Mouse (Mus musculus) kidney, embryonic 15.5 days (tissue): ENCODE results near the gene Ifnab. TPM values are rescaled to one million over a fixed set of nuclear protein-coding genes. Genes with fewer than 3 reads are reported as not detected.
A peak's percentile ranks its signal among the peaks of the same experiment; 100 is the strongest.

ENCODE experiments used
- ATAC-seq: fragments of 200-750 bp; cut with Nextera tagmentation; replicated peaks from 2 replicates; pipeline ENCODE4 v1.8.0; 2017; ENCODE audit warnings: moderate TSS enrichment; ENCODE audit not compliant: low FRiP score
- H3K27ac ChIP-seq: fragments of 300-500 bp; sonication (generic); 2 replicates; pipeline ENCODE4 v1.5.1; 2015; ENCODE audit warnings: mild to moderate bottlenecking, inconsistent platforms
- H3K27me3 ChIP-seq: fragments of 300-500 bp; sonication (generic); 2 replicates; pipeline ENCODE4 v1.6.1; 2015; ENCODE audit warnings: inconsistent platforms
- H3K36me3 ChIP-seq: fragments of 300-500 bp; sonication (generic); 2 replicates; pipeline ENCODE4 v1.6.1; 2015; ENCODE audit warnings: inconsistent platforms
- H3K4me1 ChIP-seq: fragments of 300-500 bp; sonication (generic); 2 replicates; pipeline ENCODE4 v1.6.1; 2015; ENCODE audit warnings: inconsistent platforms
- H3K4me2 ChIP-seq: fragments of 300-500 bp; sonication (generic); 2 replicates; pipeline ENCODE4 v1.6.1; 2015; ENCODE audit warnings: moderate library complexity, mild to moderate bottlenecking, inconsistent platforms
- H3K4me3 ChIP-seq: fragments of 300-500 bp; sonication (generic); replicated peaks from 2 replicates; pipeline ENCODE4 v1.5.1; 2015; ENCODE audit warnings: mild to moderate bottlenecking, inconsistent platforms
- H3K9ac ChIP-seq: fragments of 300-500 bp; sonication (generic); 2 replicates; pipeline ENCODE4 v1.6.1; 2015; ENCODE audit warnings: mild to moderate bottlenecking, inconsistent platforms
- H3K9me3 ChIP-seq: fragments of 300-500 bp; sonication (generic); replicated peaks from 2 replicates; pipeline ENCODE4 v1.6.1; 2016; ENCODE audit warnings: inconsistent platforms
- WGBS: fragments of 180-500 bp; shearing (Covaris S2); methylation state at CpG from one replicate; pipeline ENCODE4 v1.1.7; 2015; ENCODE audit warnings: mixed read lengths; 5-methylcytosine and 5-hydroxymethylcytosine counted together
- polyA plus RNA-seq: library from polyadenylated mRNA; unstranded; fragments of >200 nt; fragmentation: Nextera tagmentation; extraction: Ambion mirVana; gene quantifications from 2 replicates; pipeline ENCODE4 v1.2.1, GENCODE M21; 2015

Gene Ifnab
- polyA plus RNA-seq, 1 experiment from 2014 or later: not detected

DNA sequence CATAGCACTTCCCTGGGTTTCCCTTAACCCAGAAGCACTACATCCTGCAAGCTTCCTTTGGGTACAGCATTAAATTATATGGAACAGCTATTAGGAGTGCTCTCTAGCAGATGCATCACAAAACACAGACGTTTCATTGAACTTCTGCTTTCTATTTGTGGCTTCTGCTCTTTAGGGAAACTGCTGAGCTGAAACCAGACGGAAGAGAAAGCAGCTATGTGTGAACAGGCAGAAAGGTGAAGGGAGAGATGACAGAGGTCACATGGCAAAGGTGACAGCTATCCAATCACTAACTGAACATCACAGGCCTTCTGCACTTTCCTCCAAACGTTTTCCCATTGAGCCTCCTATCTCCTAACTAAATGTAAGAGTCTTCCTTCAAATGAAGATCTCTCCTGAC lies 14.8 kb upstream of the Ifnab start:
- no peaks in the 10 kb centered on the region for H3K9me3 ChIP-seq
- H3K9ac ChIP-seq: no peak overlapping the region
- 32% methylated on average over 3 of the region's 3 CpGs for WGBS
- 0 out of 2 replicates have a peak, but pooled peaks cover 4% of the 10 kb centered on the region for H3K36me3 ChIP-seq
- H3K4me1 ChIP-seq: no peaks in the 10 kb centered on the region
- no peak overlapping the region for H3K27ac ChIP-seq
- no peak overlapping the region for H3K4me2 ChIP-seq
- no peaks in the 10 kb centered on the region for H3K27me3 ChIP-seq
- ATAC-seq: no peak
- no peak overlapping the region for H3K4me3 ChIP-seq

GRCm38 (mm10) chr4:88699301-88699700 lies 8.1 kb upstream of the Ifnab start:
- Histone ChIP-seq H3K36me3 (no peaks in the 10 kb centered on the region), H3K9me3 (no peaks in the 10 kb centered on the region), H3K9ac (no peak overlapping the region), H3K27me3 (no peaks in the 10 kb centered on the region), H3K4me2 (no peak overlapping the region), H3K4me3 (no peak overlapping the region), H3K27ac (no peak overlapping the region), H3K4me1 (no peaks in the 10 kb centered on the region)
- 81% methylated on average over 1 of the region's 1 CpGs for WGBS
- ATAC-seq: no peak

DNA sequence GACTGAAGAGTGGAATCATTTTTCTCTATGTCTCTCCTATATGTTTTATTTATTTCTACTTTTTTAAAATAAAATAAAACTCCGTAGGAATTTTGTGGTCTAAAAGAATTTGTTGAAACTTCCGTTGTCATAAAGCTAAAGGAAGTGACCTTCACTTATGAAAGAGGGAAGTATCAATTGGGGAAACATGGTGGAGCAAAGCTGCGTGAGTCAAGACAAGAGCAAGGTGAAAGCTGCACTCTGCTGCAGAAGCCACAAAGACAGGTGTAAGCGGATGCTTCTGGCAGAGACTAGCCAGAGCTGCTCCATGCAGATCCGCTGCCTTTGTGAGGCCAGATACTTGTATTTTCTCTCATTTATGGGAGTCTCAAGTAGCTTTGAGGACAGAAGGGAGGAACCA lies 7.6 kb upstream of the Ifnab start:
- no peak overlapping the region for H3K4me3 ChIP-seq
- no peaks in the 10 kb centered on the region for H3K36me3 ChIP-seq
- H3K9me3 ChIP-seq: no peaks in the 10 kb centered on the region
- H3K27ac ChIP-seq: no peak overlapping the region
- WGBS: 81% methylated on average over 5 of the region's 5 CpGs
- H3K4me1 ChIP-seq: no peaks in the 10 kb centered on the region
- ATAC-seq: no peak
- no peaks in the 10 kb centered on the region for H3K27me3 ChIP-seq
- no peak overlapping the region for H3K9ac ChIP-seq
- H3K4me2 ChIP-seq: no peak overlapping the region

DNA sequence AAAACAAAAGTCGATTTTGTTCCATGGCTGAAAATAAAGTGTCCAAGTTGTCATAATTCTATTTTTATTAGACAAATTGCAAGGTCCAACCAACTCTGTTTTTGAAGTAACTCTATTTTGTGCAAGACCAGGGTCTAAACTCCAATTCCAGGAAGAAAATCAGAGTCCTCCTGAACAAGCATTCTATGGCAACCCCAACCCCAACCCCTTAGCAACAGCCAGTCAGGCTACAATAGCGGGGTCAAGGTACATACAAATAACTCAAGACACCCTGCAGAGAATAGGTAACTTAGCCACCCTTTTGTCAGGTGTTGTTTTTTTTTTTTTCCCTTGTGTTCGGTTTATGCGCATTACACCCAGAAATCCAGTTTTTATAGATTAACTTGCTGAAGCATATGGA lies 6.6 kb upstream of the Ifnab start:
- 82% methylated on average over 4 of the region's 4 CpGs for WGBS
- Histone ChIP-seq H3K9ac (no peak overlapping the region), H3K4me1 (no peaks in the 10 kb centered on the region), H3K27ac (no peak overlapping the region), H3K36me3 (no peaks in the 10 kb centered on the region), H3K4me2 (no peak overlapping the region), H3K4me3 (no peak overlapping the region), H3K9me3 (no peaks in the 10 kb centered on the region), H3K27me3 (no peaks in the 10 kb centered on the region)
- ATAC-seq: no peak

GRCm38 (mm10) chr4:88697108-88697507 lies 5.9 kb upstream of the Ifnab start:
- WGBS: 55% methylated on average over 6 of the region's 6 CpGs
- Histone ChIP-seq H3K4me2 (no peak overlapping the region), H3K9me3 (no peaks in the 10 kb centered on the region), H3K27ac (no peak overlapping the region), H3K4me1 (no peaks in the 10 kb centered on the region), H3K4me3 (no peak overlapping the region), H3K36me3 (no peaks in the 10 kb centered on the region), H3K27me3 (no peaks in the 10 kb centered on the region), H3K9ac (no peak overlapping the region)
- no peak for ATAC-seq

DNA sequence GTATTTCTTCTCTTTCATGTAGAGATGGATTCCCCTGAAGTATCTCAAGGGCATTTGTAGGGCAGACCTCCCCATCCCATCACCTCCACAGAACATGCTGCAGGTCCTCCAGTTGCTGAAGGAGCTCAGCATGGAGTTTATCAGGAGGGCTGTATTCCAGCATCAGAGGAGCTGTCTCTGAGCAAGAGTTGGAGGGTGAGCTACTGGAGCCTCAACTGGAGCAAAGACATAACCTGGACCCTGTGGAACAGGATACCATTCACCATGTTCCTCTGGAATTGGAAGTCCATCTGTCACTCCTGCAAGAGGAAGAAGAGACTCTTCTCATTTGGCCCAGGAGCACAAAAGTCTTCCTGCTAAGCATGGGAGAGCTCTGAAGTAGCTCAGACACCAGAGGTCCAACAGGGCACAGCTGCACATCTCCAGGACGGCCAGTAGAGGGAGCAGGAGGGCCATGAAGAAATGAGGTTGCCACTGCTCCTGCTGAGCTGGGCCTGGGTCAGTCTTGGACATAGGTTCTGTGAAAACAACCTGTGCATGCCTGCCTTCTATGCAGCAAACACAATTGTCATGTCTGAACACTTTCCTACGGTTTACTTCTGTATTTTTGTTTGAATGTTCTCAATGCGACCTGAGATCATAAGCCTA lies 5.2 kb upstream of the Ifnab start:
- no peaks in the 10 kb centered on the region for H3K27me3 ChIP-seq
- no peaks in the 10 kb centered on the region for H3K4me1 ChIP-seq
- no peak overlapping the region for H3K9ac ChIP-seq
- H3K36me3 ChIP-seq: no peaks in the 10 kb centered on the region
- no peak overlapping the region for H3K27ac ChIP-seq
- H3K9me3 ChIP-seq: no peaks in the 10 kb centered on the region
- WGBS: 26% methylated on average over 3 of the region's 3 CpGs
- no peak overlapping the region for H3K4me3 ChIP-seq
- H3K4me2 ChIP-seq: no peak overlapping the region
- ATAC-seq: peak; percentile 95

DNA sequence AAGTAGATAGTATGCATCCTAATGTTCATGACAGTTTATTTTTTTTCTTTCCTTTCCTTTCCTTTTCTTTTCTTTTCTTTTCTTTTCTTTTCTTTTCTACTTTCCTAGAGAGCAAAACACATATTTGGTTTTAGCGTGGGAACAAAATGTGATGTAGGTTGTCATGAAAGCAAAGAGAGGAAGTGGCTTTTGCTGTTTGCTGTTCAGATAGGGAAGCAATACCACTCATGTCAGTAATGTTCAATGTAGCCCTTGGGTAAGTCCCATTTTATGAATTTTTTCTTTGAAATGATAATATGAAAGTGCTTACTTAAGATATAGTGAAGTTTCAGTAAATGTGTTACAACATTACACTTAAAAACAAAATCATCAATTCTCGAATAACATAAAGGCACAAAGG lies 2.2 kb upstream of the Ifnab start:
- no peak overlapping the region for H3K27ac ChIP-seq
- ATAC-seq: no peak
- no peaks in the 10 kb centered on the region for H3K4me1 ChIP-seq
- H3K27me3 ChIP-seq: no peaks in the 10 kb centered on the region
- H3K4me3 ChIP-seq: no peak overlapping the region
- H3K9ac ChIP-seq: no peak overlapping the region
- WGBS: 80% methylated on average over 2 of the region's 2 CpGs
- no peak overlapping the region for H3K4me2 ChIP-seq
- no peaks in the 10 kb centered on the region for H3K36me3 ChIP-seq
- no peaks in the 10 kb centered on the region for H3K9me3 ChIP-seq

- no peak overlapping the region for H3K4me3 ChIP-seq
- no peaks in the 10 kb centered on the region for H3K36me3 ChIP-seq
- ATAC-seq: no peak
- WGBS: 87% methylated on average over 1 of the region's 1 CpGs
- no peaks in the 10 kb centered on the region for H3K27me3 ChIP-seq
- no peaks in the 10 kb centered on the region for H3K9me3 ChIP-seq
- H3K9ac ChIP-seq: no peak overlapping the region
- H3K27ac ChIP-seq: no peak overlapping the region
- no peak overlapping the region for H3K4me2 ChIP-seq
- no peaks in the 10 kb centered on the region for H3K4me1 ChIP-seq
Measured at GRCm38 (mm10) chr4:88692537-88692936, 1.4 kb upstream of the Ifnab start.

GRCm38 (mm10) chr4:88683812-88684211 lies 7.3 kb downstream of the Ifnab start, which contains the start of gene Ifna2:
TSS of gene Ifna2 (minus strand) at chr4:88683912.
- H3K9me3 ChIP-seq: no peaks in the 10 kb centered on the region
- no peak for ATAC-seq
- WGBS: 92% methylated on average over 1 of the region's 1 CpGs

GRCm38 (mm10) chr4:88681353-88681752 lies 9.8 kb downstream of the Ifnab start:
- WGBS: 74% methylated on average over 3 of the region's 3 CpGs
- no peak overlapping the region for H3K9ac ChIP-seq
- H3K4me3 ChIP-seq: no peak overlapping the region
- no peak overlapping the region for H3K27ac ChIP-seq
- H3K27me3 ChIP-seq: no peaks in the 10 kb centered on the region
- no peaks in the 10 kb centered on the region for H3K4me1 ChIP-seq
- ATAC-seq: no peak
- no peaks in the 10 kb centered on the region for H3K9me3 ChIP-seq
- H3K36me3 ChIP-seq: no peaks in the 10 kb centered on the region
- H3K4me2 ChIP-seq: no peak overlapping the region

More at GRCm38 (mm10) chr4:88683812-88684211, 7.3 kb downstream of the Ifnab start, which contains the start of gene Ifna2:
- no peak within 1 kb of the TSS for H3K4me3 ChIP-seq
- no peak within 1 kb of the TSS for H3K9ac ChIP-seq
- H3K4me1 ChIP-seq: no peaks in the 10 kb centered on the region
- H3K27ac ChIP-seq: no peak within 1 kb of the TSS
- H3K27me3 ChIP-seq: no peaks in the 10 kb centered on the region
- H3K4me2 ChIP-seq: no peak within 1 kb of the TSS
- H3K36me3 ChIP-seq: no peaks in the 10 kb centered on the region

DNA sequence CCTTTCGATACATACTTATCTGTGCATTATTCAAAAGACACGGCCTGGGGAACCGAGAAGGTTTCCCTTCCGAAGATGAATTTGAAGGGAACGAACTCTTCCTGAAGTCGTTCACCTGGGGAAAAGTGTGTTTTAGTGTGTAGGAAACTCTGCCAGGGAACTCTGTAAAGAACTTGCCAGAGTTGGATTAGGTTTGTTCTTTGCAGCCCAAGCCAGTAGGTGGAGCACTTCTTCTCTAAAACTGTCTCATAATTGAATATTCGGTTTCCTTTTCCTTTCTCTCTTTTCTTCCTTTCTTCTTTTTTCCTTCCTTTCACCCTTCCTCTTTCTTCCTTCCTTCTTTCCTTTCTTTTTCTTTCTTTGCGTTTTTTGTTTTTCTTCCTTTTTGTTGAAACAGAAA lies 10.8 kb downstream of the Ifnab start:
- 47% methylated on average over 8 of the region's 8 CpGs for WGBS
- H3K36me3 ChIP-seq: no peaks in the 10 kb centered on the region
- H3K27me3 ChIP-seq: no peaks in the 10 kb centered on the region
- H3K9ac ChIP-seq: no peak overlapping the region
- H3K9me3 ChIP-seq: no peaks in the 10 kb centered on the region
- H3K4me3 ChIP-seq: no peak overlapping the region
- no peak for ATAC-seq
- no peak overlapping the region for H3K27ac ChIP-seq
- no peak overlapping the region for H3K4me2 ChIP-seq
- no peaks in the 10 kb centered on the region for H3K4me1 ChIP-seq

DNA sequence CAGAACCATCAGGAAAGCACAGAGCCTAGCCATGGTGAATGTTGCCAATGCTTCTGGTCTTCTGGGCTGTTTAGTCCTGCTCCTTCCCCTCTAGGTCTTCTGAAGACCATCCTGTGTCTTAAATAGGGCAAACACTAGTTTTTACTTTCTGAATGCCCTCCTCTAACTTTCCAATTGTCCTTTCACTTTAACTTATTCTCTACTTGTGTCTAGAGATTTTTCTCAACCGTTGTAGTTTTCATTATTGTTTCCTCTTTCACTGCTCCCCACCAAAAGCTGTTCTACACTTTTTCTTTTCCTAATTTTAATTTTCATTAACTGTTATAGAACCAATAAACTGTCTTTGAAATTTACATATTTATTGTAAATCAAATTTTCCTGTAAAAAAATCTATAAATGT lies 14.3 kb downstream of the Ifnab start, which contains the start of gene Ifna16:
Gene Ifna16 (minus strand): TSS at position 101 of the 400 bp plus-strand sequence.
- no peak for ATAC-seq
- H3K4me1 ChIP-seq: no peaks in the 10 kb centered on the region
- no peaks in the 10 kb centered on the region for H3K27me3 ChIP-seq
- no peak within 1 kb of the TSS for H3K27ac ChIP-seq
- no peak within 1 kb of the TSS for H3K9ac ChIP-seq
- H3K36me3 ChIP-seq: no peaks in the 10 kb centered on the region
- no peak within 1 kb of the TSS for H3K4me2 ChIP-seq
- H3K9me3 ChIP-seq: no peaks in the 10 kb centered on the region
- WGBS: 90% methylated on average over 1 of the region's 1 CpGs
- H3K4me3 ChIP-seq: no peak within 1 kb of the TSS

- H3K36me3 ChIP-seq: no peaks in the 10 kb centered on the region
- no peaks in the 10 kb centered on the region for H3K27me3 ChIP-seq
- no peak overlapping the region for H3K4me2 ChIP-seq
- no peaks in the 10 kb centered on the region for H3K9me3 ChIP-seq
- WGBS: 39% methylated on average over 1 of the region's 1 CpGs
- ATAC-seq: no peak
- no peak overlapping the region for H3K4me3 ChIP-seq
- no peaks in the 10 kb centered on the region for H3K4me1 ChIP-seq
- no peak overlapping the region for H3K27ac ChIP-seq
- no peak overlapping the region for H3K9ac ChIP-seq
Measured at GRCm38 (mm10) chr4:88655461-88655860, 35.7 kb downstream of the Ifnab start.
